Mouse (Mus musculus) brown adipose tissue, adult 24 weeks (tissue): Measurements from ENCODE around the gene Ccdc78. TPM values are rescaled to one million over a fixed set of nuclear protein-coding genes. Genes with fewer than 3 reads are reported as not detected.

Experiments
- H3K27ac ChIP-seq: fragments of 200-500 bp; replicated peaks from 2 replicates; pipeline ENCODE4 v1.5.1; 2012; ENCODE audit warnings: low read depth, mild to moderate bottlenecking, low read length
- H3K4me1 ChIP-seq: fragments of 200-500 bp; 2 replicates; pipeline ENCODE4 v1.6.1; 2012; ENCODE audit warnings: low read length, mixed read lengths; ENCODE audit not compliant: control insufficient read depth, insufficient read depth, insufficient read length
- H3K4me3 ChIP-seq: fragments of 200-500 bp; 2 replicates; pipeline ENCODE4 v1.5.1; 2012; ENCODE audit warnings: low read depth, mild to moderate bottlenecking, low read length, moderate library complexity; ENCODE audit not compliant: insufficient read depth
- polyA plus RNA-seq: library from polyadenylated mRNA; stranded (reverse); fragments of >200 nt; gene quantifications from 2 replicates; pipeline ENCODE4 v1.2.4, GENCODE M21; 2012; ENCODE audit not compliant: missing spikeins, insufficient read depth, insufficient read length

Gene Ccdc78
- polyA plus RNA-seq, 1 experiment: not detected

DNA sequence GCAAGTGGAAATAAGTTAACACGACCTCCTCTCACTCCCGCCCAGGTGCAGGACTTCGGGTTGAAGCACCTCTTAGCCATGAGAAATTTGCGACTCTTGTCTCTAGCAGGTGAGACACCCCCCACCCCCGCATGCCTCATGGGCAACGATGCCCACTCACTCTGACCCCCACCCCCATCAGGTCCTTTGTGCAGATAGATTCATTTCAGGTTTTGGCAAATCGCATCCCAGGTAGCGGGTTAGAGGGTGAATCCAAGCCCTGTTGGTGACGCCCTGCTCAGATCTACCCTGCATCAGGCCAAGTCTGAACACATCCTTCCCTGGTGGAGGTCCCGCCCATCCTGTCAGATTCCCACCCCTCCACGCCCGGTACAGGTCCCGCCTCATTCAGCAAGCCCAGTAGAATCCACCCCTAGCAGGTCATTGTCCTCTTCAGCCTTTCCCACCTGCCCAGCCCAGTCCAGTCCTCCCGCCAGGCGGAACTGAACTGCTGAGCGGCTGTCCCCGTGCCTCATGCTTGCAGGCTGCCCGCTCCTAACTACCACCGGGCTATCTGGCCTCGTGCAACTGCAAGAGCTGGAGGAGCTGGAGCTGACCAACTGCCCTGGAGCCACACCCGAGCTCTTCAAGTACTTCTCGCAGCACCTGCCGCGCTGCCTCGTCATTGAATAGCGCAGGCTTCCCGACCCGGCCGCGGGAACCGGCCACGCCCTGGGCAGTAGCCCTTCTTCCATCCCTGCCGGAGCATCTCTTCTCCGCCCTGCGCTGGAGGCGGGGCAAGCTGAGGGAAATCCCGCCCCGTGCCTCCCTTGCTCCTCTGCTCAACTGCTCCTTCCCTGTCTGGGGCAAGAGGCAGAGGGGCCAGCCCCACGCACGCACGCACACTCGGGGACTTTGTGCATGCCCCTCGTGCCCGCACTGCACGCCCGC lies 32.7 kb downstream of the Ccdc78 start:
- Histone ChIP-seq H3K4me3 (no peak overlapping the region), H3K4me1 (peaks cover 4% of the 10 kb centered on the region), H3K27ac (no peak overlapping the region)

DNA sequence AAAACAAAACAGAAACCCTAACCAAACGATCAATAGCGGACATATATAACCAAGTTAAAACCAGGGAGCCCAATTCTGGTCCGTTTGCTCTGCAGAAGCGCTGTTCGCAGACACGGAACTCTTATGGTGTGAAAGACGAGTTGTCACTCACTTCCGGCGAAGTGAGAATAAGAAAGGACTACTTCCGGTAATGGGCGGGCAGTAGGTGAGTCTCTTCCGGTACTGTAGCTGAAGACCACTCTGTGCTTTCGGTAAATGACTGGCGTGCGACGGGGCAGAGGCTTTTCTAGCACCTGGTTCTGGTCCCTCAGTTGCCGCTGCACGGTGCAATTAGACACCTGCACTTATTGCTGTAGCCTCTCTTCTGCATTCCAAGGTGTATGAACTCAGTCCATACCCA lies 37.1 kb downstream of the Ccdc78 start, which contains the start of gene Wdr24:
Wdr24 (plus strand) TSS at position 176 of the 400 bp plus-strand sequence.
- Histone ChIP-seq H3K4me1 (peaks cover 12% of the 10 kb centered on the region), H3K27ac (peak within 1 kb of the TSS; percentile 48; the same call in 1 of the 2 replicates), H3K4me3 (peak within 1 kb of the TSS; percentile 81)

DNA sequence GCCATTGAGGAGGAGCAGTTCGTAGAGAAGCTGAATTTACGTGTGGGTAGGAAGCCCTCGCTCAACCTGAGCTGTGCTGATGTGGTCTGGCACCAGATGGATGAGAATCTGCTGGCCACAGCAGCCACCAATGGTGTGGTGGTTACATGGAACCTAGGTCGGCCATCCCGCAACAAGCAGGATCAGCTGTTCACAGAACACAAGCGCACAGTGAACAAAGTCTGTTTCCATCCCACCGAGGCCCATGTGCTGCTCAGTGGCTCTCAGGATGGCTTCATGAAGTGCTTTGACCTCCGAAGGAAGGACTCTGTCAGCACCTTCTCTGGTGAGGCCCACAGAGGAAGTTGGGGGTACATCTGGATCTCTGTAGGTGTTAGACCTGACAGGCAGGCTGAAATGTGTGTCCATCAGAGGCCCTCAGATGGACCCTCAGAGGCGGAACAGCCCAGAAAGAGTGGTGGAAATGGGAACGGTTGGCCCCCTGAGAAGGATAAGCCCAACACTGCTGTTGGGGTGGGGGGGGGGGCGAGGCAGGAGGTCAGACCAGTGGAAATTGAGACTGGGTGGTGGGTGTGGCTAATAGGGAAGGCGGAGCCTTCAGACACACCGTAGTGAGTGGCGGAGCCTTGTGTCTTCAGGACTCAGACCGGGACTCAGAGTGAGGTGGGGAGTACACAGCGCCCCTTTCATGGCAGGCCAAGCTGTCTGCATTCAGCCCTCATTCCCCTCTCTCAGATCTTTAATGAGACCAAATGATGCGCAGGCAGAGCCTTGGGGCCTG lies 38.2 kb downstream of the Ccdc78 start:
- Histone ChIP-seq H3K4me3 (peak overlapping the region; percentile 81), H3K4me1 (peaks cover 15% of the 10 kb centered on the region), H3K27ac (no peak overlapping the region)

DNA sequence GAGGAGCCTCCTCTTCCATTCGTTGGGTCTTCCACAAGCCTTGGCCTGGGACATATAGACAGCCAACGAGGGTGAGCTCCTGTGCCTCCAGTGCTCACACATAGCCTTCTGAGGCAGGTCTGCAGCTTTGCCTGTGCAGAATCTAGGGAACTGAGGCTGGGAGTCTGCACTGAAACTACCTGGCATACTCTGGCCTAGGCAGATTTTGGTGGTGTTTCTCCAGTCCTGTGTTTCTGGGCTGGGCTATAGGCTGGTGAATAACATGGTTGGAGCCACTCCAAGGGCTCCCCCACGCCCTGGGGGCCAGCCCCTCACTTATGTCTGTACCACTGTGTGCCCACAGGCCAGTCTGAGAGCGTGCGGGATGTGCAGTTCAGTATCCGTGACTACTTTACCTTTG lies 38.9 kb downstream of the Ccdc78 start:
- Histone ChIP-seq H3K4me3 (no peak overlapping the region), H3K4me1 (peaks cover 17% of the 10 kb centered on the region), H3K27ac (no peak overlapping the region)

DNA sequence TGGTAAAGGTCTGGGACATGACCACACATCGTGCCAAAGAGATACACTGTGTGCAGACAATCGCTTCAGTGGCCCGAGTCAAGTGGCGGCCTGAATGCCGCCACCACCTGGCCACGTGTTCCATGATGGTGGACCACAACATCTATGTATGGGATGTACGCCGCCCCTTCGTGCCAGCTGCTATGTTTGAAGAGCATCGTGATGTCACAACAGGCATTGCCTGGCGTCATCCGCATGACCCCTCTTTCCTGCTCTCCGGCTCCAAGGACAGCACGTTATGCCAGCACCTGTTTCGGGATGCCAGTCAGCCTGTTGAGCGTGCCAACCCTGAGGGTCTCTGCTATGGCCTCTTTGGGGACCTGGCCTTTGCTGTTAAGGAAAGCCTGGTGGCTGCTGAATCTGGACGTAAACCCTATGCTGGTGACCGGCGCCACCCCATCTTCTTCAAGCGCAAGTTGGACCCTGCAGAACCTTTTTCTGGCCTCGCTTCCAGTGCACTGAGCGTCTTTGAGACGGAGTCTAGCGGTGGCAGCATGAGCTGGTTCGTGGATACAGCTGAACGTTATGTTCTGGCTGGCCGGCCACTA lies 39.7 kb downstream of the Ccdc78 start:
- H3K27ac ChIP-seq: no peak overlapping the region
- no peak overlapping the region for H3K4me3 ChIP-seq
- peaks cover 17% of the 10 kb centered on the region for H3K4me1 ChIP-seq

DNA sequence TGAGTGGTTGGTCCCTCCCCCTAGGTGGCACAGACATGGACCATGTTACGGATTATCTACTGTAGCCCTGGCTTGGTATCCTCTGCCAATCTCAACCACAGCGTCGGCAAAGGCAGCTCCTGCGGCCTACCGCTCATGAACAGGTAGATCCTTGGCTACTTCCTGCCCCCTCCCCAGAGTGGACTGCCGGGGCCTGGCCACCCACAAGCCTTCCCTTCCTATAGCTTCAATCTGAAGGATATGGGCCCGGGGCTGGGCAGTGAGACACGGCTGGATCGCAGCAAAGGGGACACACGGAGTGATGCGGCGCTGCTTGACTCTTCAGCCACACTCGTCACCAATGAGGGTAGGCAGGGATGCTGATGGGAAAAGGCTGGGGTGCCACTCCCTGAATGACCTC lies 40.6 kb downstream of the Ccdc78 start:
- H3K4me1 ChIP-seq: peaks cover 24% of the 10 kb centered on the region

DNA sequence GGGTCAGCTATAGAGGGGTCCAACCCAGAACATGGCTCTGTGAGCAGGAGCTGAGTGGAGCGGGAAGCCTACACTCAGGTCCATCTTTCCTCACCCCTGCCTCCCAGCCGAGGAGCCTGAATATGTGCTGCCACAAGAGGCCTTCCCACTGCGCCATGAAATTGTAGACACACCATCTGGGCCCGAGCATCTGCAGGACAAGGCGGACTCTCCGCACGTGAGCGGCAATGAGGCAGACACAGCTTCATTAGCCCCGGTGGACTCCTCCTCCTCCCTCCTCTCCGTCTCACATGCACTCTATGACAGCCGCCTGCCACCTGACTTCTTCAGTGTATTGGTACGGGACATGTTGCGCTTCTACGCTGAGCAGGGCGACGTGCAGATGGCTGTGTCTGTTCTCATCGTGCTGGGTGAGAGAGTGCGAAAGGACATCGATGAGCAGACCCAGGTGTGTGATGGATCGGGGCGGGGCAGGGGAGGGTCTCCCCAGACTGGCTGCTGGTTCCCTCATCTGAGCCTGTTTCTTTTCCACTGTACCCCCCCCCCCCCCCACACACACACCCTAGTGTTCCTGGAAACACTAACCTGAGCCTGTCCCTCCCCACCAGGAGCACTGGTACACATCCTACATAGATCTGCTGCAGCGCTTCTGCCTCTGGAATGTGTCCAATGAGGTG lies 41.3 kb downstream of the Ccdc78 start:
- peaks cover 25% of the 10 kb centered on the region for H3K4me1 ChIP-seq
- H3K27ac ChIP-seq: no peak overlapping the region
- H3K4me3 ChIP-seq: no peak overlapping the region

More for the DNA sequence above, 40.6 kb downstream of the Ccdc78 start:
- Histone ChIP-seq H3K4me3 (no peak overlapping the region), H3K27ac (no peak overlapping the region)

DNA sequence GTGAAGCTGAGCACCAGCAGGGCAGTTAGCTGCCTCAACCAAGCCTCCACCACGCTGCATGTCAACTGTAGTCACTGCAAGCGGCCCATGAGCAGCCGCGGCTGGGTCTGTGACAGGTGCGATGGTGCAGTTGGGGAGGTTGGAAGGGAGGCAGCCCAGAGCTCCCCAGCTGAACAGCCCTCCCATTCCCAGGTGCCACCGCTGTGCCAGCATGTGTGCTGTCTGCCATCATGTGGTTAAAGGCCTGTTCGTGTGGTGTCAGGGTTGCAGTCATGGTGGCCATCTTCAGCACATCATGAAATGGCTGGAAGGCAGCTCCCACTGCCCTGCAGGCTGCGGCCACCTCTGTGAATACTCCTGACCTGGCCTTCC lies 41.8 kb downstream of the Ccdc78 start:
- H3K27ac ChIP-seq: no peak overlapping the region
- H3K4me3 ChIP-seq: peak overlapping the region; percentile 78
- H3K4me1 ChIP-seq: peaks cover 25% of the 10 kb centered on the region

DNA sequence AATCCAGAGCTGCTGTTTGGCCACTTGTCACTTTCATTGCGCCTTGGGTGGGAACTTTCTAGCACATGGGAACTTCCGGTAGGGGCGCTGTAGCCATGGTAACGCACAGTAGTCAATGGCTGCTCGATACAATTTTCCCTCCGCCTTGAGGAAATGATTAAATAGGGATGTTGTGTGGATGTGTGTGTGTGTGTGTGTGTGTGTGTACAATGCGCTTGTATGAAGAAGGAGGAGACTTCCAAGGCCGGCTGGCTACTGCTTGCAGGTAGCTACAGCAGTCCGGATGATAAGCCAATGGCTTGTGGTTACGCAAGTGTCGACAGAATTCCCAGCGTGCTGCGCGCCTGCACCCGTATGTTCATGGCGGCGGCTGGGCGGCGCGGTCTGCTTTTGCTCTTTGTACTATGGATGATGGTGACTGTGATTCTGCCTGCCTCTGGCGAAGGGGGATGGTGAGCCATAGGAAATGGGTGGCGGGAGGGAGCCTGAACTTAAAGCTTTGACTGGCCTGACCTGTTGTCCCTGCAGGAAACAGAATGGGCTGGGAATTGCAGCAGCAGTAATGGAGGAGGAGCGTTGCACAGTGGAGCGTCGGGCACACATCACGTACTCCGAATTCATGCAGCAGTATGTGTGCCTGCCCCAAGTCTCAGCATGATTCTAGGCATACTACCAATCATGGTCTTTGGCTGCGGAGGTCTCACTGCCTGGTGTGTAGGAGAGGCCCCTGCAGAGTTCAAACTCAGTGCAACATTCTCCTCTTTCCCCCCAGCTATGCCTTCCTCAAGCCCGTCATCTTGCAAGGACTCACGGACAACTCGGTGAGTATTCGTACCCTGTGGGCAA lies 42.6 kb downstream of the Ccdc78 start, which contains the start of gene Jmjd8:
Jmjd8 (plus strand) TSS at position 156 of the 846 bp plus-strand sequence.
- H3K4me1 ChIP-seq: peaks cover 24% of the 10 kb centered on the region
- peak within 1 kb of the TSS; percentile 78 for H3K4me3 ChIP-seq
- peak within 1 kb of the TSS; percentile 47 for H3K27ac ChIP-seq

DNA sequence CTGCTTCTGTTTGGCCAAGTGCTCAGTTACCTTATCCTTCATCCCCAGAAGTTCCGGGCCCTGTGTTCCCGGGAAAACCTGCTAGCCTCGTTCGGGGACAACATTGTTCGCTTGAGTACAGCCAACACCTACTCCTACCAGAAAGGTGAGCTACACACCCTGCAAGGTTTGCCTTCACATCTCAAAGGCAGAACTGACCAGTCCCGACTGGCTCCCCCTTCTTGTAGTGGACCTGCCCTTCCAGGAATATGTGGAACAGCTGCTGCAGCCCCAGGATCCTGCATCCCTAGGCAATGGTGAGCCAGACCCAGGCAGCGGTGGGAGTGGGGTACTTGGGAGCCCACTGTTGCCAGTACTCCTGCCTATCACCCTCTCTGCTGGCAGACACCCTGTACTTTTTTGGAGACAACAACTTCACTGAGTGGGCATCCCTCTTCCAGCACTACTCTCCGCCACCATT lies 43.2 kb downstream of the Ccdc78 start:
- Histone ChIP-seq H3K27ac (no peak overlapping the region), H3K4me1 (peaks cover 18% of the 10 kb centered on the region), H3K4me3 (peak overlapping the region; percentile 78)

DNA sequence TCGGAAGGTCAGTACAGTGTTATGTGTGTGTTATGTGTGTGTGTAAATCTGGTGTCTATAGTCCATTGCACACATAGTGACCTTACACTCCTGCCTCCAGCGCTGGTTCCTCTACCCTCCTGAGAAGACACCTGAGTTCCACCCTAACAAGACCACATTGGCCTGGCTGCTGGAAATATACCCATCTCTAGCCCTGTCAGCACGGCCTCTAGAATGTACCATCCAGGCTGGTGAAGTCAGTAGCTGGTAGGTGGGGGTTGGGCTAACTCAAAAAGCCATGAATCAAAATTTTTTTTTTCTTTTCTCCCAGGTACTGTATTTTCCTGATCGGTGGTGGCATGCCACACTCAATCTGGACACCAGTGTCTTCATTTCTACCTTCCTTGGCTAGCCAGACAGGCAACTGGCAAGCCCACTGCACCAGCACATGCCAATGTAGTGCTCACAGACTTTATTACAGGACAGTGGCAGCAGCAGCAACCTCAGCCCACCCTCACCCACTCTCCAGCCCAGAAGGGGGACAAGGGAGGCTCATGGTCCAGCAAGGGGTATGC lies 43.9 kb downstream of the Ccdc78 start:
- H3K4me3 ChIP-seq: peak overlapping the region; percentile 1; the same call in 1 of the 2 replicates
- H3K4me1 ChIP-seq: peaks cover 20% of the 10 kb centered on the region
- H3K27ac ChIP-seq: no peak overlapping the region

DNA sequence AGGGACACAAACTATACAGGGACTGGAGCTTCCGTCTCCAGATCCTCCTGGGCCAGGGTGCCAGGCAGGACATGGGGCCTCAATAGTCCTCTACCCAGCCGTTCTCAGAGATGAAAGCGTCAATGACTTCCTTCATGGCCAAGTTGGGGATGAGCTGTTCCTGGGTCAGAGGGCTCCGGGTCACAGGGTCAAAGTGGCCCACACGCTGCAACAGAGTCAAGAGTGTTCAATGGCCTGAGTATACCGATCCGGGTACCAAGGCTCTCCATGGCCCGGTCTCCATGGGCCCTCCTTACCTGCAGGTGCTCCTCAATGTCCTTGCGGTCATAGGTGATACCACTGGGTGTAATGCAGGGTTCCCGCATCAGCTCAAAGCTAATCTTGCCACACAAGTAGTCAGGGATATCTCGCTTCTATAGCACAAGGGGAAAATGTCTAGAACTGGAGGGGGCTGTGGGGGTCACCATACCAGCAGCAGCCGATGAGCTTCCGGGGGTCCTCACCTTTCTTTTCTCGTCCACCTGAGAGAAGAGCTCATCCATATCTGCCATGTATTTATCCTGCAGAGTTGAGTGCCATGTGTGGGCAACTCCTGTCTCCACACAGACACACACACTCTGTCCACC lies 44.5 kb downstream of the Ccdc78 start:
- Histone ChIP-seq H3K4me1 (peaks cover 26% of the 10 kb centered on the region), H3K4me3 (no peak overlapping the region), H3K27ac (no peak overlapping the region)
